Mouse (Mus musculus) 3134 (cell line): ENCODE measurements around the gene Borcs8.

Experiments
- DNase-seq: peaks from one replicate; pipeline ENCODE4 v3.0.0-alpha.2; 2011; ENCODE audit warnings: low spot score; ENCODE audit not compliant: insufficient read length; ENCODE audit errors: extremely low read depth

Gene Borcs8

DNA sequence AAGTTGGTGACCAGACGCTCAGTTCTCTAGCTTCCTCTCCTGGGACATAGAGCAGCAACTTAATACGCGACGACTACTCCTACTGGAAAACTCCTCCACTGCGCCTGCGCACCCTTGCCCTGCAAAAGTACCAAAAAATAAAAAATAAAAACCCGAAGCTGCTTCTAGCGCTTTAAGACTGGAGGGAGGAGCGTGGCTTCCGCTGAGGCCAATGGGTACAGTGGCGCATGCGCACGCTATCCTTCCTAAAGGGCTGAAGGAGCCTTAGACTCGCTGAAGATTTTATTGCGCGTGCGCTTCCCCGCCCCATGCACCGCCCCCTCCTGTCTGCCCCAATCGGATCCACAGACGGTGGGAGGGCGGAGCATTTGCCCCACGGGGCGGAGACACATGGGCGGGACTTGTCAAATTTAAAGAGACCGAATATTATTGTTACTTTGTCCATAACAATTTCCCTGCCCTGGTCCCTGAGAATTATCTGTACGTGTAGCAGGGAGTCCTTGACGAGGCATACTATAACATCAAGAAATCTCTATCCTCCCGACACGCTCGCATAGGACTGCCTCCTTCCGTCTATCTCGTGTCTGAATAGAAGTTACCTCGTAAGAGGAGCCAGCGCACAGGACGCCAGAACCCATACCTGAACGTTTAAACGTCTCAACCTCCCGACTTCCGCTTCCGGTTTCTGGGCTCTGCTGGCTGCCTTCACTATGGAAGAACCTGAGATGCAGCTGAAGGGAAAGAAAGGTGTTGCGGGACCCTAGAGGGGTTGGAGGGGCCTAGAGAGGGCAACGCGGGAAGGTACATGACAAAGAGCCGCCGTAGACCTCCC lies at the start of gene Borcs8, which contains the start of the genes Rfxank and Mef2b:
Borcs8 (plus strand) TSS at position 474 of the 832 bp plus-strand sequence.
Rfxank (minus strand) TSS at position 129 of the 832 bp plus-strand sequence.
Mef2b (plus strand) TSS at position 686 of the 832 bp plus-strand sequence.
- peak; percentile 97 for DNase-seq

DNA sequence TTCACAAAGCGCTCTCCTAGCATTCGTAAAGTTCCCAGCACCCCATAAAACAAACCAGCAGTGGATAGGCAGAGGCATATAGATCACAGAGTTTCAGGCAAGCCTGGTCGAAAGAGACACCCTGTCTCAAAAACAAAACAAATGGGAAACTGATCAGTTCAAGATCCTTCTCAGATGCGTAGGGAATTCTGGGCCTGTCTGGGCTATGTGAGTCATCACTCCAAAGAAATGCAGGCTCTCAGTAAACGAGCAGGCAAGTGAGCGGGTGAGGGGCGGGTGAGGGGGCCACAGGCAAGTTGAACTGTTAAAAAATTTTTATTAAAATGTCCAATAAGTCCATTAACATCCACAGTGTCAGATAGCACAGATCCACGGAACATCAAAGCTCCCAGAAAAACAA lies 46.5 kb upstream of the Borcs8 start:
- DNase-seq = no peak

DNA sequence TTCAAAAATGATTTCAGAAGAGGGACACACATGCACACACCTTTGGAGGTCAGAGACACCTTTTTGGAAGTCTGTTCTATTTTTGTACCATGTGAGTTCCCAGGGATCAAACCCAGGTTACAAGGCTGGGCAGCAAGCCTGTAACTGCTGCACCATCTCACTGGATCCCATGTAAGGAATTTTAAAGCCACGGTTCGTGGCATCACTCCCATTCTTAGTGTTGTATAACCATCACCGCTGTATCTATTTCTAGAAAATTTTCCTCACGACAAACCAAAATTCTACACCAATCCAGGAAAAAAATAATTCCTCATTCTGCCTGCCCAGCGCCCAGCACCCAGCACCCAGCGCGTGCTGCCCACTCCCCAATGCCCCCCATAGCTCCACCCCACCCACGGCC lies 40.0 kb upstream of the Borcs8 start:
- DNase-seq = no peak

DNA sequence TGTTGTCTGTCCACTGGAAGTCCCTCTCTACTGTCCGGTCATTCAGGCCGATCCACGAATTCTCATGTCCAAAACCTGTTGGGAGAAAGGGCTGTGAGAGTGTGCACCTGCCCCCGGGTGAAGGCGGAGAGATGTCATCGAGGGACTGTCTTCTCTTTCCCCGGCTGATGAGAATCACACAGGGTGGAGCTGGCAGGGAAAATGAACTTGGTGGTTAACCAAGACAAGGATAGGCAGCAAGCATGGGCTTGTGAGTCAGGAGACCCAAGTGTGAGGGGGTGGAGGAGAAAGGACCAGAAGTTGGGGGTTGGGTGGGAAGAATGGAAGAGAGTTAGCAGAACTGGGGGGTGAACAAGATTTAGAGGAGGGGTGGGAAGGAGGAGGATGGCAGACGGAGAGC lies 39.1 kb upstream of the Borcs8 start:
- no peak for DNase-seq

DNA sequence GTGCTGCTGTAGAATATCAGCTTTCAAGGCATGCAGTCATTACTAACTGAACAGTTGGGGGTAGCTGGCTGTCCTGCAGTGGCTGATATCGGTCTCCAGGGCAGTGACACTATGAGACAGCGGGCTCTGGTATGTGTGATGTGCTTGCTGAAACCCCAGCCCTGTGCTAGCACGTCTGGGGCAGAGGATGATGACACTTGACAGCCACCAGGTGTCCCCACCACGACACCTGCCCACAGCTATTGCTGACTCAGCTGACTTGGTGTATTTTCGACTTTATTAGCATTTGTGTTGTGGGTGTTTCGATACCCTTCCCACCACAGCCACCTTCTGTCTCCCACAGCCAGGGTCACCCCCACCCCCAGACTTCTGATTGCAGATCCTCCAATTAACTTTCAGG lies 34.8 kb upstream of the Borcs8 start:
- no peak for DNase-seq

DNA sequence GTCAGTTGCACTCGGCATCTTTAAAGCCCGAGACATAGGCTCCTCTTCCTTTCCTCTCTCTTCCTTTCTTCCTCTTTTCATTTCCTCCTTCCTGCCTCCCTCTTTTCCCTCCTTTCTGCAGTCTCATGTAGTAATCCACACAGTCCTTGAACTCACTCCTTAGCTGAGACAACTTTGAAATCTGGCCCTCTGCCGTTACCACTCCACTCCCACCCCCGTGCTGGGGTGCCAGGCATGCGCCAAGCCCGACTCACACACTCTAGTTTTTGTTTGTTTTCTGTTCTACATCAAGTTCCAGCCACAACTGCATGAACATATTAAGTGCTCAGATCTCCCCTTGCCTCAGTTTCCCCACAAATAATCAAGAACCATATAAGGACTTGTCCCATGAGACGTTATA lies 34.4 kb upstream of the Borcs8 start:
- DNase-seq = no peak

DNA sequence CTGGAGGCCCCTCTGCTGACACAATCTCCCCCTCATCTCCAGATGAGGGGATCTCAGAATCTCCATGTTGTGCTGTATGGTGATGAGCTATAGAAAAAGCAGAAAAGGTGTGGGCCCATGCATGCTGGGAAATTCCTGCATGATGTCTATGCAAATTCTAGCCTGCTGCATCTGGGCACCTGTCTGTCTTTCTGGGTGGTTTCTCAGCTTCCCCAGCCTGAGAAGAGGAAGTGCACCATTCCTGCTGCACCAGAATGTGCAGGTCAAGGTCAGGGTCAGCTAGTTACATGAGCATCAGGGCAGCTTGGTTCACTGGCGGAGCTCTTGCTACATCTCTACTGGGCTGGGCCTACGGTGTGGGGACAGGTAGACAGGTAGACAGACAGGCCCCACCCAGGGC lies 28.8 kb upstream of the Borcs8 start:
- DNase-seq = no peak

DNA sequence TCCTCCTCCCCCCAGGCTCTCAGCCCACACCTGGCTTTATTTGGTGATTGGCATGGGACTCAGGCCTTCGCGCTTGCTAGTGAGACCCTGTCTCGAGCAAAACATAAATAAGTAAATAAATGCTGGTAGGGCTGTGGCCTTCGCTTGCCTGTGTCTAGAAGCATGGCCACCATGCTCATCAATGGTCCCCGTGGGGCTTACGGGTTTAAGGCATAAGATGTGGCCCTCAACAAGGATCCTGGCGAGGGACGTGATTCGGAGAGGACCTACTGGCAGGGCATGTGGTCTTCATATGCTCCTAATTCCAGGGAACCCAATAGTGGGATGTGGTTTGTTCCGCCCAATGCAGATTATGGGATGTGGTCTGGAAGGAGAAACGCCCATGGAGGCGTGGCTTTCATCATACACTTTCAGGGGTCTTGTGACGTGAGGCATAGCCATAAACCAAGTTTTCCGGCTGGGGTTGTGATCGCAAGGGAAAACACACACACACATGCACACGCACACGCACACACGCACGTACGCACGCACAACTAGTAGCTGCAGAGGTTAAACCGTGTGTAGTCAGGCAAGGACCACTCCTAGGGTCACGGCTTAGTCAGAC lies 28.0 kb upstream of the Borcs8 start:
- no peak for DNase-seq

DNA sequence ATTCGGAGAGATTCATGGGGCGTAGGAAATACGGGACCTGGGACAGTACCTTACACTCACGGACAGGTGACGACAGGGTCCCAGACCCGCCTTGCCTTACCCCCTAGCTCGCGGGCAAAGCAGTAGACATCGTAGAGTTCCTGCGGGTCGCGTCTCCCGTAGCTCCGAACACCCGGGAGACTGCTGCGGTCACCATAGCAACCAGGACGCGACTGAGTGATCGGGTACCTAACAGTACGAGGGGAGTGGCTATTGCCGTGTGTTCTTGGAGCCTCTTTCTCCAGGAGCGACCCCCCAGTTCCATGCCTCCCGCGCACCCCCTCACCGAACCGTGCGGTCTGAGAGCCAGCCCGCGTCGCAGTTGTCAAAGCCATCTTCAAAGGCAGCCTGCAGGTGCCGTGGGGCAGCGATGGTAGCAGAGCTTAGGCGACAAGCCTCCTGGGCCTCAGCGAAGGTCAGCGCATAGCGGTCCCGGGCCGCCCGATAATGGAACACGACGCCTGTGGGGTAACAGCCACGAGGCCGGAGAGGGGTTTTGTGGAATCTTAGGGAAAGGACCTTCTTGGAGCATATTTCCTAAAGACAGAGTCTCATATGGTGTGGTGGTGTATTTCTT lies 26.8 kb upstream of the Borcs8 start:
- no peak for DNase-seq

DNA sequence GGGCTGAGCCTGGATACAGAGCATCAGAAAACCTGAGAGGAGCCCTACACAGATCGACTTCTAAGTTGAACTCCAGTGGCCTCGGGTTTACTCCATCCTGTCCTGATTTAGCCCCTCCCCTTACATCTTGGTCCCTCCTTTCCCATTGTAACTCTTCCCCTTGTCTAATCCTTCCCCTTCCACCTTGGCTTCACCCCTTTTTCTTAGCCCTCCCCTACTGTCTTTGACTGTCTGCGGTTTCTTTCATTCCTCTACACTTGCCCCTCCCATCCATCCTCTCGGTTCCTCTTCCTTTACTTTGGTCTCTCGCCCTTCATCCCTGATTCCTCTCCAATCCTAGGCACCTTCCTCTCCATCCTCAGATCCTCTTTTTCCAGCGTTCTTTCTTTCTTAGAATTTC lies 24.8 kb upstream of the Borcs8 start:
- no peak for DNase-seq

DNA sequence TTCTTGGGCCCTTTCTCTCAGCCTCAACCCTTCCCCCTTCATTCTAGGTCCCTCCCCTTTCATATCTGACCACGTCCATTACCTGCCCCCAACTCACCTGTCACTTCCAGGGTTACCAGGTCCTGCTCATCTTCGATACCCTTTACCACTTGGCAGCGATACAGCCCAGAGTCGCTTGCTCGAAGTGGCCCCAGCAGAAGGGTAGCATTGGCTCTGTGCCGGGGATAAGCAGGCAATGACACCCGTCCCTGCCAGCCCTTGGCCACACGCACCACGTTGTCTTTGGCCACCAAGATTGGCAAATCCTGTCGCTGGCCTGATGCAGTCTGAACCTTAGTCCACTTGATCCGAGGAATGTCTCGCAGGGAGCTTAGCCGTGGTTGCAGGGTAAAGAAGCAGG lies 24.4 kb upstream of the Borcs8 start:
- DNase-seq = no peak

DNA sequence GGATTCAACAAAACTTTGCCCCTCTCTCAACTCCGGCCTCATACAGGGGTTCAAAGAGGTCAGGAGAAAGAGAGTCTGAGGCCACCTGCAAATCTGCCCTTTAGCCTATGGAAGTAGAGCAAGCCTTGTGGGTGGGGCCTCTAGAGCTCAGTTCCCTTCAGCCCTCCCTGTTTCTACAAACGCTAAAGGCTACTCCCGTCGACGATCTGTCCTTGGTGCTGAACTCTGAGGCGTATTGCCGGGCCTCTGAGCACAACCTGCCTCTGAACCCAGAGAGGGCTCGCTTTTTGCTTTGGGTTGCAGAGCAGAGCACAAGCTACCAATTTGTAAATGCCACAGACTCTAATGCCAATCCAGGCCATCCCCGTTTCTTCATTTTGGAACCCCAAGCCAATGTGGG lies 21.7 kb upstream of the Borcs8 start:
- no peak for DNase-seq

DNA sequence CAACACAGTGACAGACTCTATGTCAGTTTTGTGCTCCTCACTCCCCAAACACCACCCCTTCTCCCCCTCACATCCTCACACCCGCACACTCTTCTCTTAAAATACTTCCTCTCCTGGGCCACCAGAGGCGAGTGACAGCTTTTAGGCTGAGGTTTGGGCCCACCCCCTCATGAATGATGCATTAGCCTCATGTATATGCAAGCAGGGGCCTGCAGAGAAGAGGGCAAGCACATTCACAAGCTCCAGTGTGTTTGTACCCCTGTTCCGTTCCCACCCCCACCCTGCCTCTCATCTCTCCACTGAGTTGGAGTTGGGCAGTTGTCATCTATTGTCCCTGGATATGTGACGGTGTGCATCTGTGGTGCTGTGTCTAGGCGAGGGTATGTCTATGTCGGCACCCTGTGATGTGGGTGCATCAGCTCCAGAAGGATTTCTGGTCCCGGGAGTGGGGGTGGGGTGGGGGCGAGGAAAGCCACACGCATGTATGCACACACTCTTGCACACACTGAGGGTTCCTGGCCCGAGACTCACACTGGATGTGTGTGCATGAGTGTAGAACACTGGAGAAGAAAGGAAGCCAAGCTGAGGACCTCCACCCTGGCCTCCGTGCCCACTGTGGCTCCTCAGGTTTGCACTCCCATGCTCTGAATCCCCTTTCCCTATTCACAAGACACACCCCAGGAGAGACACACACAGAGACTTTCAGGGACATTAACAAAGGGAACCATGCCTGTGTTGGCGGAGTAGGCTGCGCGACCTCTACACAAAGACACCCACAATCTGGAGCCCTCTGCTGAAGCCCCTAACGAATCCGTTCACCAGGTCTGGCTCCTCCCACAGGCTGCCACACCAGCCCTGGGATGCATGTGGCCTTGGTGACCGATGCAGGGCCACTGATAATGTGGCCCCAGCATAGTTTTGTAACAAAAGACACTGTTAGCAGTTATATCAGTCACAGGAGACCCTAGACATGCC lies 20.3 kb upstream of the Borcs8 start:
- DNase-seq = no peak

DNA sequence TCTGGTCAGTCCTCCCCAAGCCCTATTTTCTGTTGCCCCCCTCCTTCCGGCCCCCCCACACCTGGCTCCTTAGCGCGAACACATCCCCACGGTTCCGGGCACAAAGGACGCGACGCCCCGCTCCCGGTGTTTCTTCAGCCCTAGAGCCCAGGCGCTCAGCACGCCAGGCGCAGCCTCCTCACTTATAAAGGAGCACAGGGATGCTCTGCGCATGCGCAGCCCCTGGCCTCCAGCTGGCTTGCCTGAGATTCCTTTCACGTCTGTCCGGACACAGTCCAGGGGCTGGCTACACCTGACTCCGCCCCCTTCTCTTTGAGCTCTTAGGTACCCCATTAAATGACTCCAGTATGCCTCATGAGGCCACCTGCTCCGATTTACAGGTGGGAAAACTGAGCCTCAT lies 18.6 kb upstream of the Borcs8 start, which contains the start of gene Ncan:
Ncan (minus strand) TSS at position 207 of the 400 bp plus-strand sequence.
- DNase-seq = no peak

DNA sequence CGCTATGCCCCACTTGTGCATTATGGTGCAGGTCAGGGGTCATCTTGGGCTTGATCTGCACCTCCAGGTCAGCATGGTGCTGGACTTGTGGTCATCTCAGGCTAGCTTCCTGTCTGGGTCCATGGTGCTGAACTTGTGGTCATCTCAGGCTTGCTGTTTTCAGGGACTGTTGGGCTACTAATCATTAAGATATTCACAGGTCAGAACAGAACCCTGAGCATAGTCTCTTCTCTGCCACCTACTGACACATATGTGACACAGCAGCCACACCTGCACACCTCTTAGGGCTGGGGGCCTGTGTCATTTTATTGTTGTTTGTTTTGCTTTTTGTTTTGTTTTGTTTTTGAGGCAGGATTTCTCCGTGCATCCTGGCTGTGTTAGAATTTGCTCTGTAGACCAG lies 16.4 kb upstream of the Borcs8 start:
- no peak for DNase-seq

DNA sequence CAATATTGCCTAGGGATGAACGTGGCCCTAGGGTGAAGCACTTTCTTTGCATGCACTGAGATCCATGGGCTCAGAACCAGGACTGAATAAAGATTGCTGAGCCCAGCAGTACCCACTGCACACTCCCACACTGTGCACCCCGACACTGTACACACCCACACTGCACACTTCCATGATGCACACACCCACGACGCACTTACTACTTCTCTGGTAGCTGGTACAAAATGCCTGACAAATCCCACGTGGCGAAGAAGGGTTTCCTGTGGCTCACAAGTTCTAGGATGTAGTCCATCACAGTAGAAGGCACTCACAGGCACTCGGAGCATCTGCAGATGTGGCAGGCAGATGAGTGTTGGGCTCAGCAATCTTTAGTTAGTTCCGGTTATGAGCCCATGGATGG lies 14.3 kb upstream of the Borcs8 start:
- DNase-seq = no peak

DNA sequence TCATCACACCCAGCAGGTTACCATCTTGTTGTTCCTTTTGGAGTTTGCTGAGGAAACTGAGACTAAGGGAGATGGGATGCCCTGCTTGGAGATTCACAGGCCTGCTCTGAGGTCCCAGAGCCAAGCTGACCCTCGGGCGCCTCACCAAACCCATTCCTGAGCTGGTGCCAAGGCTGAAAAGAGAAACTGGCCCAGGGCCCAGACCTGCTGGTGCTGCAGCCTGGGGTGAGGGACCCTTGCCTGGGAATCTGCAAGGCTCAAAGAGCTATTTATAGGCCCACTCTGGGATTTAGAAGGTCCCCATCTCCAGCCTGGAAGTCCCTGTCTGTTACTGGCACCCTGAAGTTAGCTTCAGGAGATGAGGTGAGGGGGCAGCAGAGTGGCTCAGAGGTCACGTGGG lies 10.9 kb upstream of the Borcs8 start:
- peak; percentile 68 for DNase-seq

DNA sequence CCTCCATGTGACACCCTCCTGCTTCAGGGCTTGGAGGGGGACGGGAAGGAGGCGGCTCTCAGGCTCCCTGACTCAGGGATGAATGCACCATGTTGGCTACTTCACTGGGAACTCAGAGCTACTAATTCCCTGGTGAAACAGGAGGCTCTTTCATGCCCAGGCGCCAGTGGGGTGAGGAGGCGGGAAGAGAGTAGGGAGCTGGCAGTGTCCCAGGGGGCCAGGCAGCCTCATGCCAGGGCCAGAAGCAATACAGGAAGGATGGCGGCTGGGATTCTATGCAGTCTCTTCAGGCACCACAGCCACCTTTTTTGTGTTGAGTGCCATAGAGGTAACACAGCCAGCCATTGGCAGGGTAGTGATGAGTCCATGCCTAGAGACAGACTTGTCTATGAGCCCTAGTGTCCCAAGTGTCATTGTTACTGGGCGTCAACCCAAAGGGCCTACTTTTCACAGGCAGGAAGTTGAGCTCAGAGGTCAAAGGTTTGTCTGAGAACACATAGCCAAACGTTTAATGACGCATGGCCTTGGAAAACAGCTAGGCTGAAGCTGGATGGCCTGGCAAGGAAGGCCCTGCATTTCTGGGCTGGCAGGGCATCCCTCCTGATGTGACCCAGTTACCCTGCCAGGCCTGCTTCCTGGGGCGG lies 9.9 kb upstream of the Borcs8 start:
- peak; percentile 89 for DNase-seq

DNA sequence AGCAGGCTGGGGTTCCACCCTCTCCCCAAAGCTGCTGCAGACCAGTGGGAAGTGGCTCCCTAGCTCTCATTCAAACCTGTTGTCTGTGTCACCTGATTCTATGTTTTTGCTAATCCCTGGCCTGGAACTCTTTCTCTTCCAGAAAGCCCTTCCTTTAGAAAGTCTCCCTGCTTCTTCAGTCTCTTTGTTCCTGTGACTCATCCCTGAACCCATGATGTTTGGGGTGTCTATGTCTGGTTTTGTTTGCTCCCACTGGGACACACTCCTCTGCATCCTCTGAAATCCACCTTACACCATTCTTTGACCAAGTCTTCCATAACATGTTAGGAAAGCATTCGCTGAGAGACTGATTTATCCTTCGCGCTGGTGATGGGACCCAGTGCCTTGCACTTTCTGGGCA lies 9.2 kb upstream of the Borcs8 start:
- DNase-seq = no peak
